Mouse (Mus musculus) bone marrow macrophage, adult 2 months (primary cell): ENCODE results near the gene Il13.

Source experiments
- CTCF ChIP-seq: IDR thresholded peaks from 2 replicates; pipeline ENCODE4 v1.5.1; 2012; ENCODE audit warnings: low read depth, mild to moderate bottlenecking, low read length, moderate library complexity
- POLR2A ChIP-seq: IDR thresholded peaks from 2 replicates; pipeline ENCODE4 v1.6.1; 2012; ENCODE audit warnings: mild to moderate bottlenecking, low read depth, low read length, borderline replicate concordance

DNA sequence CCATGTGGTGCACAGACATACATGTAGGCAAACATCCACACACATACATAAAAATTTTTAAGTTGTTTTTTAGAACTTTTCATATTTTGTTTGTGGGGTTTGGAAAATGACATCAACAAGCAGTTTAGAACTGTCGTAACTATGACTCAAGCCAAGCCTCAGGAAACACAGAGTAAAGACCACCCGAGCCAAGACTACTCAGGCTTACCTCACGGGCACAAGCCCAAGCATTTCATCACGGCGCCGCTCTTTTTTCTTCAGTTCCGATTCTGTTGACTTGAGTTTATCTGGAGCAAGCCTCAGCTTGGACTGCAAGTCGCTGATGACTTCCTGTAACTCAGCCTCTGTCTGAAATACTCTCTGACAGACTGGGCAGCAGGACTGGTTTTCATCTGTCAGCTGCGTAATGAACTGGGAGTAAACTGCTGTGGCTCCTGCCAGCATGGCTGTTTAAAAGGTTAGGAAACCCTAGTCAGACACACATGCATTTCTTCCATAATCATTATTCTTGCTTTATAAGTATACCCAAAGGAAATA lies 48.6 kb upstream of the Il13 start:
- TF ChIP-seq POLR2A, result no peak
- TF ChIP-seq CTCF, result no peak
